Comparison of ENCODE assay signal across 14 mouse cellular contexts in the genomic region with DNA sequence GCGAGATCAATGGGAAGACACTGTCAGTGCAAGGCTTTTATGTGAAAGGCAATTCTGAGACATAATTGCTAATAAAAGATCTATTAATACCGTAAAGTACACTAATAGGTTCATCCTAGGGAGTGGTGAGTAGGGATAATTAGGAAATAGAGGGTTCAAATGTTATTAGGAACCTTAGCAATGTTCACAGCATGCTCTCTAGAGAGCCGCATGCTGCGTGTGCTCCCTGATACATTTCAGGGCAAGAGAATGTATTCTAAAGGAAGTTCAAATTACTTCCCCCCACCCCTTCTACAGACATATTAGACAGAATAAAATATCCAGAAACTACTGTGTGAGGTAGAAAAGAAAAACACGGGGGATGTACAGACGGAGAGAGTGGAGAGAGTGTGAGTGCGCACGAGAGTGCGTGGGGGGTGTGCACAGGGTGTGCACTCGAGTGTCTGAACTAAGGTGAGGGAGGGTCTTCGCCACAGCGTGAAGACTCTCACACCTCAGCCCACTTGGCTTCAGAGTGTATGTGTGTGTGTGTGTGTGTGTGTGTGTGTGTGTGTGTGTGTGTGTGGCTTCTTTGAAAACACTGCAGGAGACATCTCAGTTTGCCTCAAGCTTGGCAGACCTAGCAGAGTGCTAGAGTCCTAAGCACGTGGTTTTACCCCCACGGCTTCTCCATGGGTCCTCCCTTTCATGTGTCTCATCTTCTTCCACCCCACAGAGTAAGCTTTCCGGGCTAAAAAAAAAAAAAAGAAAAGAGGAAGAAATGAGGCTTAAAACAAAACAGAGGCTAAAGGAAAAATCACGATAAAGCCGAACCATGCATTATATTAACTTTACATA.
A peak's percentile ranks its signal among the peaks of the same experiment; 100 is the strongest.
DNase-seq lines count a peak whose midpoint lies in the region; ATAC-seq and TF ChIP-seq lines count a peak whose summit lies in the region.
"Had no signal": no experiment of that assay in that cellular context is flagged by ENCODE, and none has a peak within 500 bp of the region (broad histone marks: within the 10 kb centered on the region; RNA-seq: fewer than 3 reads in every experiment).

No protein-coding gene starts in this region.

- 50% methylated on average over 17 of the region's 17 CpGs for WGBS in forebrain, postnatal 0 days

- no peak for DNase-seq in frontal cortex, postnatal 10 days (ENCODE audit: low spot score in 2 of 2)
- peak; percentile 11 to 43 for DNase-seq in left cerebral cortex, postnatal 25 days (ENCODE audit: low spot score in 2 of 2)
- DNase-seq in left cerebral cortex, adult 11 months (ENCODE audit: low spot score), result no peak
- DNase-seq in brain, adult 2 months (ENCODE audit: low read depth, low spot score), result peak; percentile 49
- DNase-seq in forebrain, postnatal 0 days, result peak; percentile 9
- no peak for DNase-seq in heart, postnatal 4 days
- DNase-seq in liver, result no peak
- DNase-seq: adrenal gland, postnatal 14 days; gastrocnemius, adult 2 months; heart, postnatal 14 days had no signal

- no peaks in the 10 kb centered on the region for H3K9me3 ChIP-seq in forebrain, postnatal 0 days (ENCODE audit: low read length)

- no peak for TF ChIP-seq CTCF in forebrain, postnatal 0 days (IDR thresholded peaks at IDR 0.05; ENCODE audit: low read depth)

- H3K4me2 ChIP-seq in forebrain, postnatal 0 days (ENCODE audit: low read depth), result peak overlapping the region; percentile 31
- H3K4me2 ChIP-seq: lung, embryonic 14.5 days had no signal

- peak; percentile 80 for ATAC-seq in frontal cortex, adult (ENCODE audit: low TSS enrichment)
- no peak for ATAC-seq in forebrain, postnatal 0 days

- H3K27me3 ChIP-seq in forebrain, postnatal 0 days (ENCODE audit: insufficient read depth, low read length), result no peaks in the 10 kb centered on the region

- 0 out of 2 replicates have a peak, but pooled peaks cover 3% of the 10 kb centered on the region for H3K4me1 ChIP-seq in forebrain, postnatal 0 days (ENCODE audit: insufficient read depth)

- H3K9ac ChIP-seq in forebrain, postnatal 0 days, result no peak overlapping the region
- H3K9ac ChIP-seq: lung, embryonic 14.5 days had no signal

- intact Hi-C loops in left cerebral cortex, postnatal 25 days (cut with DNase I), result no loop called here

- no peak overlapping the region for H3K27ac ChIP-seq in forebrain, postnatal 0 days (ENCODE audit: low read depth, low read length)
- H3K27ac ChIP-seq: gastrocnemius, adult 2 months; macrophage had no signal

- H3K4me3 ChIP-seq in forebrain, postnatal 0 days (ENCODE audit: low read depth, low read length), result no peak overlapping the region
- H3K4me3 ChIP-seq: gastrocnemius, adult 2 months; myocyte had no signal

- no peaks in the 10 kb centered on the region for H3K36me3 ChIP-seq in forebrain, postnatal 0 days (ENCODE audit: insufficient read depth)

Comparison
In these comparisons a context has a peak if more than half of its experiments do, and no peak if none do; other contexts are left out.
1. DNase-seq: peak in left cerebral cortex, postnatal 25 days (2 of 2), brain, adult 2 months (single experiment) and forebrain, postnatal 0 days (single experiment); none in frontal cortex, postnatal 10 days (0 of 2), left cerebral cortex, adult 11 months (single experiment), heart, postnatal 4 days (single experiment) and liver (single experiment).